ENCODE assay signal across 36 mouse cellular contexts in the genomic region with DNA sequence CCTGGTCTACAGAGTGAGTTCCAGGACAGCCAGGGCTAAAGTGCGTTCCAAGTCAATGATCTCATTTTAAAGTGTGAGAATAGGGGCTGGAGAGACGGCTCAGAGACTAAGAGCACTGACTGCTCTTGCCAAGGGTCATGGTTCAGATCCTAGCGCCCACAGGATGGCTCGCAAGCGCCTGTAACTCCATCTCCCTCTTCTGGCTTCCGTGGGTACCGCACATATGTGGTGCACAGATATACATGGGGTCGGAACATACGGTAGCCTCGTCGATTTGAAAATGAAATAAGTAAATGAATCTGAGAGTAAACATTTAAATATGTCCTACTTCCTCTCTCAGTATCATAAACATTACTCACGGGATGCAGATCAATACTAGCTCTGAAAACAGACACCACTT. TPM values are rescaled to one million over a fixed set of nuclear protein-coding genes. Genes with fewer than 3 reads are reported as not detected.
DNase-seq lines count a peak whose midpoint lies in the region; ATAC-seq and TF ChIP-seq lines count a peak whose summit lies in the region.
"Had no signal": no experiment of that assay in that cellular context is flagged by ENCODE, and none has a peak within 500 bp of the region (broad histone marks: within the 10 kb centered on the region; RNA-seq: fewer than 3 reads in every experiment).

No protein-coding gene starts in this region.

- H3K27ac ChIP-seq in cerebellum, adult 2 months (ENCODE audit: insufficient read depth, low read length) = no peak overlapping the region
- no peak overlapping the region for H3K27ac ChIP-seq in kidney, postnatal 0 days
- H3K27ac ChIP-seq in midbrain, embryonic 14.5 days (replicated peaks; ENCODE audit: low read depth, low read length) = 0 out of 2 replicates have a peak overlapping the region, but pooled peaks have one; percentile 57
- no peak overlapping the region for H3K27ac ChIP-seq in midbrain, postnatal 0 days (ENCODE audit: low read depth, low read length)
- H3K27ac ChIP-seq in stomach, postnatal 0 days (replicated peaks) = no peak overlapping the region
- H3K27ac ChIP-seq: embryonic facial prominence, embryonic 10.5 days; embryonic facial prominence, embryonic 15.5 days; heart, embryonic 10.5 days; heart, embryonic 15.5 days; hindbrain, embryonic 12.5 days; kidney, embryonic 15.5 days; limb, embryonic 12.5 days had no signal

- 86% methylated on average over 12 of the region's 12 CpGs for WGBS in cerebellum, adult 2 months
- 87% methylated on average over 12 of the region's 12 CpGs for WGBS in kidney, postnatal 0 days
- 84% methylated on average over 12 of the region's 12 CpGs for WGBS in midbrain, embryonic 14.5 days
- 86% methylated on average over 12 of the region's 12 CpGs for WGBS in midbrain, postnatal 0 days
- WGBS in stomach, postnatal 0 days = 84% methylated on average over 12 of the region's 12 CpGs

- no peaks in the 10 kb centered on the region for H3K9me3 ChIP-seq in kidney, postnatal 0 days (replicated peaks; ENCODE audit: low read length)
- no peaks in the 10 kb centered on the region for H3K9me3 ChIP-seq in midbrain, embryonic 14.5 days (ENCODE audit: control insufficient read depth, low read length)
- no peaks in the 10 kb centered on the region for H3K9me3 ChIP-seq in midbrain, postnatal 0 days (ENCODE audit: low read length)
- no peaks in the 10 kb centered on the region for H3K9me3 ChIP-seq in stomach, postnatal 0 days (ENCODE audit: control insufficient read depth, low read length)
- H3K9me3 ChIP-seq: embryonic facial prominence, embryonic 10.5 days; embryonic facial prominence, embryonic 15.5 days; heart, embryonic 10.5 days; heart, embryonic 15.5 days; hindbrain, embryonic 12.5 days; kidney, embryonic 15.5 days; limb, embryonic 12.5 days had no signal

- no peak overlapping the region for H3K9ac ChIP-seq in kidney, postnatal 0 days (ENCODE audit: low read depth, low read length)
- no peak overlapping the region for H3K9ac ChIP-seq in midbrain, embryonic 14.5 days (replicated peaks; ENCODE audit: low read length)
- no peak overlapping the region for H3K9ac ChIP-seq in midbrain, postnatal 0 days (replicated peaks; ENCODE audit: low read length, poor library complexity, severe bottlenecking)
- H3K9ac ChIP-seq in stomach, postnatal 0 days (ENCODE audit: low read length) = no peak overlapping the region
- H3K9ac ChIP-seq: embryonic facial prominence, embryonic 15.5 days; heart, embryonic 15.5 days; hindbrain, embryonic 12.5 days; kidney, embryonic 15.5 days; limb, embryonic 12.5 days had no signal

- no peak overlapping the region for H3K4me2 ChIP-seq in kidney, postnatal 0 days (ENCODE audit: low read length)
- no peak overlapping the region for H3K4me2 ChIP-seq in midbrain, embryonic 14.5 days (ENCODE audit: low read length)
- no peak overlapping the region for H3K4me2 ChIP-seq in midbrain, postnatal 0 days (ENCODE audit: low read depth, low read length, poor library complexity, severe bottlenecking)
- no peak overlapping the region for H3K4me2 ChIP-seq in stomach, postnatal 0 days (replicated peaks; ENCODE audit: low read depth)
- H3K4me2 ChIP-seq: embryonic facial prominence, embryonic 15.5 days; heart, embryonic 15.5 days; hindbrain, embryonic 12.5 days; kidney, embryonic 15.5 days; limb, embryonic 12.5 days; liver, embryonic 11.5 days had no signal

- no peak for TF ChIP-seq POLR2A in cerebellum, adult 2 months (IDR thresholded peaks at IDR 0.05; ENCODE audit: borderline replicate concordance, insufficient read depth, low read length)

- 0 out of 2 replicates have a peak, but pooled peaks have one; percentile 4 for TF ChIP-seq CTCF in cerebellum, adult 2 months (IDR thresholded peaks at IDR 0.05; ENCODE audit: borderline replicate concordance, insufficient read depth, low read depth, low read length)
- TF ChIP-seq CTCF in kidney, postnatal 0 days (IDR thresholded peaks at IDR 0.05; ENCODE audit: low read depth) = 0 out of 2 replicates have a peak, but pooled peaks have one; percentile 8
- no peak for TF ChIP-seq CTCF in midbrain, postnatal 0 days (IDR thresholded peaks at IDR 0.05)
- TF ChIP-seq CTCF in stomach, postnatal 0 days (IDR thresholded peaks at IDR 0.05; ENCODE audit: low read depth) = 0 out of 2 replicates have a peak, but pooled peaks have one; percentile 6

- no peak for DNase-seq in cerebellum, adult 2 months
- no peak for DNase-seq in cerebellum, adult 11 months
- DNase-seq in kidney, postnatal 0 days (ENCODE audit: low spot score) = no peak
- DNase-seq in kidney, postnatal 4 days = no peak
- no peak for DNase-seq in midbrain, embryonic 14.5 days
- DNase-seq in midbrain, postnatal 0 days (ENCODE audit: low spot score) = no peak
- DNase-seq in stomach, postnatal 0 days (ENCODE audit: low spot score) = no peak
- DNase-seq in testis, postnatal 10 days (ENCODE audit: low spot score) = no peak
- DNase-seq: adrenal gland, adult 2 months; adrenal gland, postnatal 36 days; cerebellum, adult 8-10 months; cerebellum, postnatal 25 days; gastrocnemius, postnatal 14 days; heart, adult 11 months; kidney, adult 11 months; layer of hippocampus, adult 9-11 months; lung, postnatal 36 days; spleen, adult 18-20 months; thymus, adult 2 months; thymus, postnatal 36 days had no signal

- H3K4me3 ChIP-seq in cerebellum, adult 2 months (replicated peaks; ENCODE audit: insufficient read depth, low read depth, low read length) = no peak overlapping the region
- no peak overlapping the region for H3K4me3 ChIP-seq in kidney, postnatal 0 days (replicated peaks; ENCODE audit: low read depth, low read length)
- H3K4me3 ChIP-seq in midbrain, embryonic 14.5 days (replicated peaks; ENCODE audit: low read depth, low read length) = no peak overlapping the region
- H3K4me3 ChIP-seq in midbrain, postnatal 0 days (ENCODE audit: low read depth, low read length) = no peak overlapping the region
- H3K4me3 ChIP-seq in stomach, postnatal 0 days (ENCODE audit: low read depth, low read length) = no peak overlapping the region
- H3K4me3 ChIP-seq: embryonic facial prominence, embryonic 10.5 days; embryonic facial prominence, embryonic 15.5 days; heart, embryonic 10.5 days; heart, embryonic 15.5 days; hindbrain, embryonic 12.5 days; kidney, embryonic 15.5 days; limb, embryonic 12.5 days had no signal

- peaks cover 24% of the 10 kb centered on the region for H3K4me1 ChIP-seq in cerebellum, adult 2 months (ENCODE audit: control insufficient read depth, insufficient read depth, low read length)
- 0 out of 2 replicates have a peak, but pooled peaks cover 5% of the 10 kb centered on the region for H3K4me1 ChIP-seq in kidney, postnatal 0 days (replicated peaks; ENCODE audit: insufficient read depth, low read length)
- peaks cover 31% of the 10 kb centered on the region for H3K4me1 ChIP-seq in midbrain, embryonic 14.5 days (ENCODE audit: control insufficient read depth, insufficient read depth, low read length)
- peaks cover 12% of the 10 kb centered on the region for H3K4me1 ChIP-seq in midbrain, postnatal 0 days (ENCODE audit: insufficient read depth, low read length)
- H3K4me1 ChIP-seq in stomach, postnatal 0 days (replicated peaks; ENCODE audit: control insufficient read depth, insufficient read depth) = no peaks in the 10 kb centered on the region

- no peaks in the 10 kb centered on the region for H3K36me3 ChIP-seq in kidney, postnatal 0 days (ENCODE audit: insufficient read depth, low read length)
- H3K36me3 ChIP-seq in midbrain, embryonic 14.5 days (ENCODE audit: control insufficient read depth, insufficient read depth, low read length) = no peaks in the 10 kb centered on the region
- H3K36me3 ChIP-seq in midbrain, postnatal 0 days (ENCODE audit: insufficient read depth, low read length) = no peaks in the 10 kb centered on the region
- no peaks in the 10 kb centered on the region for H3K36me3 ChIP-seq in stomach, postnatal 0 days (ENCODE audit: control insufficient read depth, insufficient read depth, low read length)
- H3K36me3 ChIP-seq: embryonic facial prominence, embryonic 10.5 days; embryonic facial prominence, embryonic 15.5 days; heart, embryonic 10.5 days; heart, embryonic 15.5 days; hindbrain, embryonic 12.5 days; kidney, embryonic 15.5 days; limb, embryonic 12.5 days had no signal

- no peak for TF ChIP-seq EP300 in stomach, postnatal 0 days (optimal IDR thresholded peaks at IDR 0.05)

- no peak for ATAC-seq in kidney, postnatal 0 days (replicated peaks; ENCODE audit: low FRiP score, low read depth)
- no peak for ATAC-seq in midbrain, embryonic 14.5 days (ENCODE audit: low FRiP score, low TSS enrichment)
- no peak for ATAC-seq in midbrain, postnatal 0 days (ENCODE audit: low FRiP score)
- ATAC-seq in stomach, postnatal 0 days (ENCODE audit: low FRiP score, low TSS enrichment) = no peak
- ATAC-seq: activated CD4-positive, CD25-positive, alpha-beta regulatory T cell, adult 4 months; forebrain, embryonic 14.5 days had no signal

- no peaks in the 10 kb centered on the region for H3K27me3 ChIP-seq in cerebellum, adult 2 months (ENCODE audit: control insufficient read depth, insufficient read depth, low read length)
- no peaks in the 10 kb centered on the region for H3K27me3 ChIP-seq in kidney, postnatal 0 days (ENCODE audit: insufficient read depth, low read length)
- no peaks in the 10 kb centered on the region for H3K27me3 ChIP-seq in midbrain, embryonic 14.5 days (ENCODE audit: control insufficient read depth, insufficient read depth, low read length)
- H3K27me3 ChIP-seq in midbrain, postnatal 0 days (ENCODE audit: insufficient read depth, low read length) = no peaks in the 10 kb centered on the region
- no peaks in the 10 kb centered on the region for H3K27me3 ChIP-seq in stomach, postnatal 0 days (ENCODE audit: control insufficient read depth, insufficient read depth, low read length)
- H3K27me3 ChIP-seq: embryonic facial prominence, embryonic 15.5 days; heart, embryonic 15.5 days; hindbrain, embryonic 12.5 days; kidney, embryonic 15.5 days; limb, embryonic 12.5 days had no signal

RNA-seq across cellular contexts. Expression of a gene that starts 12.5 kb away (rescaled TPM):
- polyA plus RNA-seq in cerebellum, adult 2 months (2012; rRNA removed) = 316 and 321 TPM in 2 replicates
- 14.2 and 15.0 TPM in 2 replicates for polyA plus RNA-seq in kidney, postnatal 0 days (2015; fragmentation: Nextera tagmentation; extraction: Ambion mirVana)
- polyA plus RNA-seq in midbrain, embryonic 14.5 days (2014; fragmentation: Nextera tagmentation; extraction: Ambion mirVana) = 79.7 and 85.9 TPM in 2 replicates
- 600 and 607 TPM in 2 replicates for total RNA-seq in midbrain, postnatal 0 days (2014; rRNA removed)
- 159 and 163 TPM in 2 replicates for polyA plus RNA-seq in midbrain, postnatal 0 days (2015; fragmentation: Nextera tagmentation; extraction: Ambion mirVana)
- polyA plus RNA-seq in stomach, postnatal 0 days (2015; fragmentation: Nextera tagmentation; extraction: Ambion mirVana) = 24.1 and 29.2 TPM in 2 replicates

RNA-seq across cellular contexts. Expression of a gene that starts 38.0 kb away (rescaled TPM):
- polyA plus RNA-seq in cerebellum, adult 2 months (2012; rRNA removed) = 0.13 and 0.28 TPM in 2 replicates
- polyA plus RNA-seq in kidney, postnatal 0 days (2015; fragmentation: Nextera tagmentation; extraction: Ambion mirVana) = not detected in 2 replicates
- polyA plus RNA-seq in midbrain, embryonic 14.5 days (2014; fragmentation: Nextera tagmentation; extraction: Ambion mirVana) = 1.8 and 2.6 TPM in 2 replicates
- 0.60 and 1.8 TPM in 2 replicates for total RNA-seq in midbrain, postnatal 0 days (2014; rRNA removed)
- polyA plus RNA-seq in midbrain, postnatal 0 days (2015; fragmentation: Nextera tagmentation; extraction: Ambion mirVana) = 0.54 and 0.87 TPM in 2 replicates
- 0.05 and 0.18 TPM in 2 replicates for polyA plus RNA-seq in stomach, postnatal 0 days (2015; fragmentation: Nextera tagmentation; extraction: Ambion mirVana)
- total RNA-seq: adrenal gland, adult 2 months; adrenal gland, postnatal 36 days; CH12.LX; left cerebral cortex, postnatal 14 days; megakaryocyte, adult 5-6 weeks; neutrophil, adult 5-6 weeks had no signal
- polyA plus RNA-seq: C2C12; lung, embryonic 16.5 days had no signal
